ENCODE assay signal across 28 mouse cellular contexts in genomic region chr5:110704004-110704403, GRCm38 (mm10). TPM values are rescaled to one million over a fixed set of nuclear protein-coding genes. Genes with fewer than 3 reads are reported as not detected.
DNase-seq lines count a peak whose midpoint lies in the region; ATAC-seq lines count a peak whose summit lies in the region.
"Had no signal": no experiment of that assay in that cellular context is flagged by ENCODE, and none has a peak within 500 bp of the region (broad histone marks: within the 10 kb centered on the region; RNA-seq: fewer than 3 reads in every experiment).

No protein-coding gene starts in this region.

- peak; percentile 74 for DNase-seq in heart, adult 11 months
- no peak for DNase-seq in heart, embryonic 10.5 days (ENCODE audit: low spot score)
- no peak for DNase-seq in ovary, postnatal 10 days (ENCODE audit: low spot score)
- DNase-seq: adrenal gland, postnatal 25 days; B cell, adult 2 months; cerebellum, adult 18-20 months; cerebellum, postnatal 10 days; heart, postnatal 36 days; kidney, adult 9 months; kidney, postnatal 10 days; layer of hippocampus, postnatal 36 days; liver; retina, postnatal 1 day; right cerebral cortex, postnatal 14 days; thymus, postnatal 14 days had no signal

- H3K36me3 ChIP-seq in heart, embryonic 10.5 days = peaks cover 96% of the 10 kb centered on the region
- H3K36me3 ChIP-seq in megakaryocyte, embryonic 14.5 days (replicated peaks; ENCODE audit: low read length) = peaks cover 100% of the 10 kb centered on the region

- no peaks in the 10 kb centered on the region for H3K27me3 ChIP-seq in heart, embryonic 10.5 days (ENCODE audit: insufficient read depth, poor library complexity, severe bottlenecking)
- no peaks in the 10 kb centered on the region for H3K27me3 ChIP-seq in megakaryocyte, embryonic 14.5 days (replicated peaks)
- H3K27me3 ChIP-seq: embryonic facial prominence, embryonic 13.5 days; heart, embryonic 15.5 days; hindbrain, embryonic 13.5 days; lung, embryonic 15.5 days; midbrain, embryonic 13.5 days; stomach, embryonic 15.5 days had no signal

- 63% methylated on average over 1 of the region's 1 CpGs for WGBS in heart, embryonic 10.5 days

- no peak overlapping the region for H3K27ac ChIP-seq in heart, embryonic 10.5 days
- H3K27ac ChIP-seq: embryonic facial prominence, embryonic 13.5 days; heart, embryonic 15.5 days; hindbrain, embryonic 13.5 days; liver, embryonic 14.5 days; lung, embryonic 15.5 days; midbrain, embryonic 13.5 days; stomach, embryonic 15.5 days had no signal

- no peak for ATAC-seq in megakaryocyte, adult 5-6 weeks (ENCODE audit: poor library complexity, severe bottlenecking)
- ATAC-seq in hematopoietic stem cell, adult 5-6 weeks (replicated peaks in 1 of 2; ENCODE audit: insufficient read depth in 1 of 2, low FRiP score in 2 of 2, low TSS enrichment in 1 of 2, low read depth in 1 of 2, poor library complexity in 2 of 2, severe bottlenecking in 2 of 2) = peak; percentile 67 to 88
- no peak for ATAC-seq in inflammation-experienced regulatory T-cells, adult 6 months
- ATAC-seq: forebrain, embryonic 16.5 days; intestine, postnatal 0 days; midbrain, embryonic 13.5 days had no signal

- no peaks in the 10 kb centered on the region for H3K4me1 ChIP-seq in heart, embryonic 10.5 days
- peaks cover 76% of the 10 kb centered on the region for H3K4me1 ChIP-seq in megakaryocyte, embryonic 14.5 days
- H3K4me1 ChIP-seq: embryonic facial prominence, embryonic 13.5 days; heart, embryonic 15.5 days; hindbrain, embryonic 13.5 days; lung, embryonic 15.5 days; midbrain, embryonic 13.5 days; stomach, embryonic 15.5 days had no signal

- H3K9me3 ChIP-seq in heart, embryonic 10.5 days = no peaks in the 10 kb centered on the region
- H3K9me3 ChIP-seq in megakaryocyte, embryonic 14.5 days = no peaks in the 10 kb centered on the region
- H3K9me3 ChIP-seq: embryonic facial prominence, embryonic 13.5 days; heart, embryonic 15.5 days; hindbrain, embryonic 13.5 days; lung, embryonic 15.5 days; midbrain, embryonic 13.5 days; stomach, embryonic 15.5 days had no signal

- H3K4me3 ChIP-seq in heart, embryonic 10.5 days = no peak overlapping the region
- H3K4me3 ChIP-seq in megakaryocyte, embryonic 14.5 days (replicated peaks) = peak overlapping the region; percentile 83
- H3K4me3 ChIP-seq: embryonic facial prominence, embryonic 13.5 days; heart, embryonic 15.5 days; hindbrain, embryonic 13.5 days; lung, embryonic 15.5 days; midbrain, embryonic 13.5 days; stomach, embryonic 15.5 days had no signal

RNA-seq across cellular contexts. Expression of gene Ddx51, which starts 50.8 kb away (rescaled TPM):
- polyA plus RNA-seq in heart, embryonic 10.5 days (2016; fragmentation: Nextera tagmentation; extraction: Ambion mirVana) = 21.2 and 33.9 TPM in 2 replicates
- polyA plus RNA-seq in megakaryocyte, embryonic 14.5 days (2012; ENCODE audit: insufficient read depth, low replicate concordance) = 2.4 and 3.2 TPM in 2 replicates
- 9.7 and 10.8 TPM in 2 replicates for total RNA-seq in megakaryocyte, adult 5-6 weeks (2015)
- 3.5 and 10.9 TPM in 2 replicates for total RNA-seq in megakaryocyte, adult 5-6 weeks (2017)
- 4.9 and 9.2 TPM in 2 replicates for total RNA-seq in hematopoietic stem cell, adult 5-6 weeks (2017)
- polyA plus RNA-seq in inflammation-experienced regulatory T-cells, adult 6 months (2017; shearing (Covaris generic)) = 1 to 10 TPM; 2.3 to 4.5 (median 4.5) TPM

RNA-seq across cellular contexts. Expression of gene Noc4l, which starts 50.8 kb away (rescaled TPM):
- 55.1 and 73.2 TPM in 2 replicates for polyA plus RNA-seq in heart, embryonic 10.5 days (2016; fragmentation: Nextera tagmentation; extraction: Ambion mirVana)
- 21.5 and 96.6 TPM in 2 replicates for polyA plus RNA-seq in megakaryocyte, embryonic 14.5 days (2012; ENCODE audit: insufficient read depth, low replicate concordance)
- total RNA-seq in megakaryocyte, adult 5-6 weeks (2015) = 11.9 and 12.2 TPM in 2 replicates
- 9.9 and 15.9 TPM in 2 replicates for total RNA-seq in megakaryocyte, adult 5-6 weeks (2017)
- 23.3 and 24.8 TPM in 2 replicates for total RNA-seq in hematopoietic stem cell, adult 5-6 weeks (2017)
- 10 to 100 TPM; 37.3 to 40.8 (median 40.1) TPM for polyA plus RNA-seq in inflammation-experienced regulatory T-cells, adult 6 months (2017; shearing (Covaris generic))

Comparison
In these comparisons a context has a peak if more than half of its experiments do, and no peak if none do; other contexts are left out.
1. ATAC-seq: peak in hematopoietic stem cell, adult 5-6 weeks (2 of 2); none in megakaryocyte, adult 5-6 weeks (single experiment) and inflammation-experienced regulatory T-cells, adult 6 months (single experiment).